Mouse (Mus musculus) right cerebral cortex, adult 18-20 months (tissue): ENCODE measurements around the gene Crip2.

Source experiments
- DNase-seq: peaks from one replicate; pipeline ENCODE4 v3.0.0; 2022; ENCODE audit warnings: mixed read lengths

The Crip2 gene

DNA sequence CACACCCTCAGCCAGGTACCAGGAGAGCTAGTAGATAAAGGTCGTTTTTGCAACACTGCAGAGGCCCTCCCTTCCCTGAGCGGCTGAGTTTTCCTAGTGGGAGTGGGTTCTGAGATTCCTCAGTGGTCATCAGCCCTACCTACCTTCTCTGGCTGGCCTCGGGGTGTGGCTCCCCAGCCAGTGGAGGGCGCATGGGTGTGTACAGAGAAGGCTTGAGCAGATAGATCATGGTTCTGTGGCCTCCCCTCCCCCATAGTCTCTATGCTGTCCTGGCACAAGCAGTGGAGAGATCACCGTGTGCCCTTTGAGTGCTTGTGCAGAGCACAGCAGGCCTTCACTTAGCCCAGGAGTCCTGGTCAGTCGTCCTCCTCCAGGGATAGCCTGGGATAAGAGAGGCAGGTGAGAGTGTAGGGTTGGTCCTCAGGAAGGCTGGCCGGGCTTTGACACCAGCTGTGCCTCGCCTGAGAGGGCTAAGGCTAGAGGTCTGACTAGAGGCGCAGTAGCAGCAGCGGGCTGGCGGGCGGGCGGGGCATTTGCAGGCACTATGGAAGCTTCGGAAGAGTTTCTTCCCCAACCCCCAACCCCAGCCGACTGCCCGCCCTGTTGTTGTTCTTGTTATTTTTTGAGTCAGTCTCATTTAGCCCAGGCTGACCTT, 8.5 kb downstream of the Crip2 start:
- no peak for DNase-seq

DNA sequence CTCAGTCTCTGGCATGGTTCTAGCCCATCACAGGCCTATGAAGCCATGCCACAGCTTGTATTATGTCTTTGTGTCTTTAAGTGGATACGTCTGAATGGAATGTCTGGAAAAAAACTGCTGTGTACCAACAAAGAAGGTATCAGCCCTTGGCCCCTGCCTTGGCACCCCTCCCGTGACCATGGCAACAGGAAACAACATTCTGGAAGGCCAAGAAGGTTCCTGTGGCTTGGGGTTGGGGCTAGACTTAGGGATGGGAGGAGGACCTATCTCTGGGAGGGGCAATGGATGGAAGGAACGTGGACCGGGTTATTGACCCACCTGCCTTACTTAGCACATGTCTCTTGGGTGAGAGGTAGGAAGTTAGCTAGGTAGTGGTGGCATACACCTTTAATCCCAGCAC, 9.3 kb downstream of the Crip2 start:
- DNase-seq: no peak

DNA sequence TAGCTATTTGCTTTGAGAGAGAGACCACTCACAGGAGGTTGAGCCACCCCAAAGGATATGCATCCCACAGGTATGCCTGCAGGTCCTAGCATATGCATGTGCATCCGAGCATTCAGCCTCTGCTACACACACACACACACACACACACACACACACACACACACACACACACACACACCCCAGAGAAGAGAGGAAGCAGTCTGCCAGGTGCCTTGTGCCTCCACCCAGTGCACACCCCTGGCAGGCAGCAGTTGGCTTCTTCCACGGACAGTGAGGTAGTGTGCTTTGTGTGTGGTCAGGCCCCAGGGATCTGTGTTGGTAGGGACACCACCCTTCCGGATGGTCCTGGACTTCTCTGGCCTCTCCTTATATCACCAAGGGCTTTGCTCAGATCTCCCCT, 9.9 kb downstream of the Crip2 start:
- DNase-seq: no peak

DNA sequence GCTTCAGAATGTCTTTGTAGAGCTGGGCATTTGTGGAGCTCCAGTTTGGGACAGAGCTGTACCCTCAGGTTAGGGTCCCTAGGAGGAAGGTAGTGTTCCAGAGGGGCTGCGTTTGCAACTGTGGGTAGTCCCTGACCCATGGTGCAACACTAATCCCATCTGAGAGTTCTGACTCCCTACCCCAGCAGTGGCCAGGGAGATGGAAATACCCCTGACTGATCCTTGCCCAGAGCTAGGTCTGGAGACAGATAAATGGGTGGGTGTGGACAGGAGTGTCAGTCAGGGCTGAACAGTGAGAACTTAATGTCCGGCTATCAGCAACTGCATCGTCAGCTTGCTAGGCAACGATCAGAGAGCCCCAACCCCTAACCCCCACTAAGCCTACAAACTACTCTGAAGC, 10.6 kb downstream of the Crip2 start:
- no peak for DNase-seq

DNA sequence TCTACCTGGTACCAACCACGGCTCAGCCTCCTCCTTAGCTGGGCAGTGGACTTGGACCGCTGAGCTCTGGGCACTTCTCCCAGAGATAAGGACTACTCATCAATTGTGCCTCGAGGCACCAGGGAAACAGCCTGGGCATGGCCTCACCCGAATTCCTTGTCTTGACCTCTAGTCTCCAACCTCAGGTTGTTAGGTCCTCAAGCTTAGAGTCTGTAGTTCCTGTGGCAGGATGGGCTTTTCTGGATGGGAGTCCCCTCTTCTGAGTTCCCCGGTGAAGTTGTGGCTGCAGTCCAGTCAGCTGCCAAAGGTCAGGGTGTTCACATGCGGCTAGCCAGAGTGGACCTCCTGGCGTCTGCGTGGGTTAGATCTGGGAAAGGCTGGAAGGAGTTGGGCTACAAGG, 11.0 kb downstream of the Crip2 start:
- no peak for DNase-seq

DNA sequence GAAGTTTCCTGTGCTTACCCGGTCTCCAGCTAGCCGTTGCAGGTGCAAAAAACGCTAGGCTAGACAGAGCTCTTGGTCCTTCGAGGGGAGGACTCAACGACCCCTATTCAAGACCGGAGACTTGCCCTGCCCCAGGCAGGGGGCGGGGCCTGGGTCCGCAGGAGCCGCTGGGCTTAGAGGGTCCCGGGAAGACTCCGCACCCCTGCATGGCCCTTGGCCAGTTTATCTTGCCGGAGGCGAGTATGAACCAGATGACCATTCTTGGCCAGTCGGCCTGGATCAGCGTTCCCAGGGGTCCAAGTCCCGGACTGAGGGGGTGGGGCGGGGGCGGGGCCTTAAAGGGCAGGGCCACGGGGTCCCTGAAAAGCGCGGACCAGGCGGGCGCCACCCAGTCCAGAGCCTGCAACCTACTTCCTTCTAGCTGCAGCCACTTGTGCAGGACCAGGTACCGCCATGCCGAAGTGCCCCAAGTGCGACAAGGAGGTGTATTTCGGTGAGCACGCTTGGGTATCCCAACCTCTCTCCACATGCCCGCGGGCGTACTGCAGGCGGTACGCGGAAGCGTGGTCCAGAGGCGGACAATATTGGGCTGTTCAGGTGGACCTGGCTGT, 11.7 kb downstream of the Crip2 start:
- DNase-seq: no peak

DNA sequence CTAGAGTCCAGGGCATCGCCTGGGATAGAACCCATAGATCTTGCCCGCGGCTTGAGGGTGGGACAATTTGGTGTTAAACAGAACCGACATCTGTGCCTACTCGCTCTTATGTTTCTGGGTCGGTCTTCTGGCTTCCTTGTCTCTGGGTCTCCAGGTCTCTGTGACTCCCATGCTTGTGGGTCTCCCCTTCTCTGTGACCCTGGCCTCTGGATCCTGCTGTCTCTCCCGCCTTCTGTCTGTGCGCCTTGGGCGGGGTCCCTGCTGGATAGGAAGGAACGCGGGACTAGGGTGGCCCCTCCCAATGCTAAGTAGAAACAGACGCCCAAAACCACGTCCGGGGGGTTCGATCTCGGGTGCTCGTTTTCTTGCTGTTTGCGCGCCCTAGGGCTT, 12.2 kb downstream of the Crip2 start:
- DNase-seq: no peak

DNA sequence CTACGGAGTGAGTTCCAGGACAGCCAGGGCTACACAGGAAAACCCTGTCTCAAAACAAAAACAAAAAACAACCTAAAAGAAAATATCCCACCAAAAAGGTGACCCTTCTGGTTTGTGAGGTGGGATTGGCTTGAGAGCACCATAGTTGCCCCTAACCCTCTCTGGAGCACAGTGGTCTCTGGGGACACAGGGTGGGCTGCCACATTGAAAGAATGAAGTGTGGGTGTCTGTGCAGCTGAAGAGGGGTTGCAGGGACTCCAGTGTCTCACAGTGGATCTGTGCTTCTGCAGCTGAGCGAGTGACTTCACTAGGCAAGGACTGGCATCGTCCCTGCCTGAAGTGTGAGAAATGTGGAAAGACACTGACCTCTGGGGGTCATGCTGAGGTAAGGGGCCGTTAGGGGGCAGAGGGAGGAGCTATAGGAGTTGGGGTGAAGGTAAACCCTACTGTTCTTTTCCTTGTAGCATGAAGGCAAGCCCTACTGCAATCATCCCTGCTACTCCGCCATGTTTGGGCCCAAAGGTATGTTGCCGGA, 13.0 kb downstream of the Crip2 start:
- DNase-seq: no peak

DNA sequence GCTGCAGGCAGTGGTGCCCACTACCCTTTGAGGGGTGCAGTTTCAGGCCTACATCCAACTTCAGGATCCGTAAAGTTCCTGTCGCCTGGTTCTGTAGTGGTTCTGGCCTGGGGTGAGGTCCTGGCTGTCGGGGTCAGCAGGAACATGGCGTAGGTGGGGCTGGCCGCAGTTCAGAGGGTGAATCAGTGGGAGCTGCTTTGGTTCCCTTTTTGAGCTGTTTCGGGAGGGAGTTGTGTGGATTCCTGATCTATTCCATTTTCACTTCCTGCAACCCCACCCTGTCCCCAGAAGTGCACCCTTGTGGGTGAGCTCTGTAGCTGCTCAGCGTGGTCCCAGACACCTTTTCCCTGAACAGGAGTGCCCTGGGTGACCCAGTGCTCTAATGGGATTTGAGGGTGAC, 13.9 kb downstream of the Crip2 start:
- no peak for DNase-seq

DNA sequence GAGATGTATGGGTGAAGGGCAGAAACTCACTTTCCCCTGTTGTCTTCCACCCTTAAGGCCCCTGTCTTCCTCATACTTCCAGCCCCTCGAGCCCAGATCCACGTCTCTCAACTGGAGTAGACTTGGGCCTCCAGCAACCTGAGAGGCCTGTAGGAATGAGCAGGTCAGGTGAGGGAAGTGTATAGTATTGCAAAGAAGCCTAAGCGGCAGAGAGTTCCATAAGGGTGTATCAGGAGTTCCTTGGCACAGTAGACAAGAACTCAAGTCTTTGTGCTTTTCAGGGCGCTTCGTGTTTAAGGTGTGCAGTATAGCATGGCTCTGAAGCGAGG, 14.7 kb downstream of the Crip2 start:
- no peak for DNase-seq

DNA sequence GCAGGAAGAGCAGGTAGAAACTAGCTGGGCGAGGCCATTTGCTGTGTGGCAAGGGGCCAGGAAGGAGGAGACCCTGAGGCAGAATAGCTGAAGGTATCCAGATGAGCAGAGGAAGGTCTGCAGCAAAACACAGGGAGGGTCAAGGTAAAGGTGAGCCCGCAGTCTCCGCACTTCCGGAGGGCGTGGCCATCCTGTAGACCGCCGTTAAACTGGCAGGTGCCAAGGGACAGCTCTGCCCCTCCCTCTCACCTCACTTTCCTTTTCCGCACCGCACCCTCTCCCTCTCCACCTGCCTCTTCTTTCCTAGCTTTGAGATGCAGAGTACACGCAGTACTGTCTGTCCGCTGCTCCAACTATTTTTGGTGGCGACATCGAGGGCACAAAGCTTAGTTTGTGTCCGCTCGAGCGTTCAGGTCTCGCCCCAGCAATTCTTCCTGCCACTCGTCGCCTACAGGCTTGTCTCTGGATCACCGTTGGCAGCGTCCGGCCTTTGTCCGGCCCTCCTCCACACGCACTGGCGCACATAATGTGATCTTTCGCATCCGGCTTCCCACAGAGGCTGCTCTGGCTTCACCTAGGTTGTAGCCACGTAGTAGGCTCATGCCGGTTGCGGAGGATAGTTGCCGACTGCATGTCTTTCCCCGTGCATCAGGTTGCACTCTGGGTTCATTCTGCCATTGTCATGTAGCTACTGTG, 15.2 kb downstream of the Crip2 start:
- DNase-seq: peak; percentile 18

DNA sequence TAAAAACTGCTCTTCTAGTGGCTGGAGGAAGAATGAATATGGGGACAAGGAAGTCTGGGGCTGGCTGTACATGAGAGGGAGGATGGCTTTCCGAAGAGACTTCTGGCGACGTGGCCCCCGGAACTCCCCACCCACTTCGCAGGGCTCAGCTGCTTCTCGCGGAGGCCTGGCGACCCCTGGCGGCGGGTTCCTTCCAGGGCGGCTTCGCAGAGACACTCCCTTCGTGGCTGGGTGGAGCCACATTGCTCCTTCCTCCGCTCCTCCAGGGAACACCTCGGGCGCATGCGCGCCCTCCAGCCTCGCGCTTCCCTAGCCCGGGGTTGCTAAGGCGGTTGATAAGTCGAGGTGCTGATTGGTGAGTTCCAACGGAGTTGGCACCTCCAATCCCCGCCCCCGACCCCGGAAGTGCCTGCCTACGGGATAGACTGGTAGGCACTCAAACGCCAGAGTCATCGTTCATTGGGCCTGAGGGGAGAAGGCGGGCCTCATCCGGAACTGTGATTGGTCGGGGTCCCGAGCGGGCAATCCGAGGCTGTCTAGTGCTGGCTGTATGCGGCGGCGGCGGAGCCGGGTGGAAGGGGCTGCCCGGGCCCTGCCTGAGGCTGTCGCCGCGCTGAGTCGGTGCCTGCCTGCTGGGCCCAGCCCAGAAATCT, 16.0 kb downstream of the Crip2 start, which contains the start of gene Tedc1:
TSS of gene Tedc1 (plus strand) at position 535 of the 653 bp plus-strand sequence.
- peak; percentile 99 for DNase-seq

DNA sequence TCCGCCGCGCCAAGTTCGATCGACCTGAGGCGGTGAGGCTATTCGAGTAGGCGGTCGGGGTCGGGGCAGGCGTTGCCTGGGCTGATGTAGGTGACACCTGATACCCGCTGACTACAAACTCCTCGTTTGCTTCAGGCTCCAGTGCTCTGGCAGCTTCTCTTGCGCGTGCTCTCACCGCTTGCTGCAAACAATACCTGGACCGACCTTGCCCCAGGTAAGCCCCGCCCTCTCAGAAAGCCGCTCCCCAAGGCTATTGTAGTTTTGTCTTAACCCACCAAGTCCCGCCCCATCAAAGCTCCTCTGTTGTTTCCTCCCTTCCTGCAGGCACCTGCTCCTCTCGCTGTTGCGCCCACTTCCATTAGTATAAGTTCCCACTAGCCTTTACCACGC, 16.5 kb downstream of the Crip2 start:
- no peak for DNase-seq

DNA sequence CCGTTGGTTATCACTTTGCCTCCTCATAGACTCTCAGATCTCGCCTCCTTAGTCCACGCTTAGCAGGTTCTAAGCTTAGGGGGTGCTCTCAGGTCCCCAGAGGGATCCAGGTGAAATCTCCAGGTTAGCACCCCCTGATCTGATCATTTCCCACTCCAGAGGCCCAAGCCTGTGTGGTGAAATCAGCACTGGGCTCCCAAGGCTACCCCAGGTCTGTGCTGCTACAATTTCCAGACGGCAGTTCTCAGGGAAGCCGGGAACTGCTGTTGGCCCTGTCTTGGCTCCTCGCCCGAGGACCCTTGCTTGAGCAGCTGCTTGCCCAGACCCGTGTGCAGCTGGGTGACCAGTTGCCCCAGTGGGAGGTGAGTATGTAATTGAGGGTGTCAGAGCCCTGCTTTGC, 17.0 kb downstream of the Crip2 start:
- DNase-seq: no peak

DNA sequence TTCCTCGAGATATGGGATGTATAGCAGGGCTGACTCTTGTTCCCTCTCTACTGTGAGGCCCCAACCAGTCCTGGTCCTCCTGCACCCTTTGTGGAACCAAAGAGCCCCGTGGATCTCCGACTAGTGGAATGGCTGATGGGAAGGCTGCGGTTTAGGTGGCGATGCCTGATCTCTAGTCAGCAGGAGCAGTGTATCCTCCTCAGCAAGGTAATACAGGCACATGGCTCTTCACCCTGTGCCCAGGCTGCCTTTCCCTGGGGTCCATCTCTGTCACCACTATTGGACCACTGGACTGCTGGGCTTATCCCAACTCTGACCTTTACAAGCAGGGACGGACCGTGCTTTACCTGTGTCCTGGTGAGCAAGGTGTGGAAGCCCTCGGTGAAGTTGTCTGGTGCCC, 17.5 kb downstream of the Crip2 start:
- no peak for DNase-seq

DNA sequence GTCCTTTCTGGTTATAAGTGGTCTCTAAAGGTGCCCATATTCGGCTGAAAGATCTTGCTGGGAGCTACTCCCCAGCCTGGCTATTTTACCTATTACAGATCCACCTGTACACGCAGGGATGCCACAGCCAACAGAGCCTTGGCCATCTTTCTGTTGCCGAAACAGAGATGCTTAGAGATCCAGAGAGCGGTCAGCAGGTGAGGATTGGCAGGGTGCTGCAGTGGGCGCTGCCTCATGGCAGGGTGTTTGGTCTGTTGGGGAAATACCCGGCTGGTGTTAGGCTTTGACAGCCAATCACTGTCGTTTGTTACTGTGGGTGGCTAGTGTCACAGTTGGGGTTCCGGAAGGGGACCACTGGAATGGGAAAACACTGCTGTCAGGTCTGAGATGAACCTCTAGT, 17.9 kb downstream of the Crip2 start:
- DNase-seq: no peak

DNA sequence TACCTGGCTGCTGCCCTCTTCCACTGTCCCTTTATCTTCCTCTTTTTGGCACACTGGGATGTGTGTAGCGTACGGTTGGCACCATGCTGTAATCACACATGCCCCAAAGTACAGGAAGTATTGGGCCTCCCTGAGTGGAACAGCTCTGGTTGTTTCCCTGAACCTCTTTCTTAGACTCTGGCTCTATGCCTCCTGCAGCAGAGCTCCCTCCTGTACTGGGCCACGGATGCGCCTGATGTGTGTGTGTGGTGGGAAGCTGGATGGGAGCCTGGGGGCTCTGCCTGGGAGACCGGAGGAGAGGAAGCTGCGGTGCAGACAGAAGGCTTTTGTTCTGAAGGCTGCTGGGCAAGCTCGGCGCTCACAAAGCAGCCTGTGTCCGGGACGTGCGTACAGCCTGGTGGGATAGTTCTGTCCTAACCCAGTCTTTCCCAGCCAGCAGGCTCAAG, 23.5 kb downstream of the Crip2 start:
- DNase-seq: no peak

DNA sequence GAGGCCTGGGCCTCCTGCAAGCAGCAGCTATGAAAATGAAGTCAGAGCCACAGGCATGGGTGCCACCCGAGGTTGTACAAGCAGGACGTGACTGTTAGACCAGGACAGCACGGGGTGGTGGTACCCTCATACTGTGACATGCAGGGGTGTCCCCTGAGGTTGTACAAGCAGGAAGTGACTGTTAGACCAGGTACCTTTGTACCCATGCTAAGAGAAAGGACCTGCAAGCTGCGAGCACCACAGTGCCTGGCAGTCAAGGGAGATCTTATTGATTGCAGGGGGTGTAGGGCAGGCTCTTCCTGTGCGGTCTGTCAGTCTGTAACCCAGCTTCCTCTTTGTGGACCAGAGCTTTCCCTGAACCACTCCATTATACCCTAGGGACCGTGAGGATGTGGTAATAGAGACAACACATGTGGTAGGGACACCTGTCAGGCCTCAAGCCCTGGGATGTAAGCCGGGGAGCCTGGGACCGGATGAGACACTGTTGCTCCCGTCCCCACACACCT, 28.0 kb downstream of the Crip2 start:
- DNase-seq: no peak

DNA sequence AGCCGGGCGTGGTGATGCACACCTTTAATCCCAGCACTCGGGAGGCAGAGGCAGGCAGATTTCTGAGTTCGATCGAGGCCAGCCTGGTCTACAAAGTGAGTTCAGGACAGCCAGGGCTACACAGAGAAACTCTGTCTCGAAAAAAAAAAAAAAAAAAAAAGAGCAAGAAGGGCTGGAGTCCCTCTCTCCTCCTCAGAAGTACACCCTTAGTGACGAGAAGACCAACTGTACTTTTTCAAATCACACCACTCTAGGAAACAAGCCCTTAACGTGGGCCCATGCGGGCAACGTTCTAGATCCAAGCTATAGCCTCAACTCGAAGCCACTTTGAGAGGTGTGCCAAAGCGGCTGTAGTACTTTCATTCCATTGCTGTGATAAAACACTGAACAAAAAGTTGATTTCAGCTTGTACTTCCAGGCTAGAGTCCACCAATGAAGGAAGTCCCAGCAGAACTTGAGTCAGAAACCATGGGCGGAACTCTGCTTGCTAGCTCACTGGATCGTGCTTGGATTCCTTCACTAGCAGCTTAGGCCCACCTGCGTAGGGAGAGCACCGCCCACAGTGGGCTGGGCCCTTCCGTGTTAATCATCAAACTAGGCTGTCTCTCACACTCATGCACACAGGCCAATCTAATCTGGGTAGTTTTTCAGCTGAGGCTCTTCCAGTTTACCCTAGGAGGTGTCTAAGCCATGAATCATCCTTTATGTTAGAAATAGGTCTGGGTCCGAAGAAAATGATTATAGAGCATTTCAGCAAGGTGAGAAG, 37.1 kb downstream of the Crip2 start:
- no peak for DNase-seq

DNA sequence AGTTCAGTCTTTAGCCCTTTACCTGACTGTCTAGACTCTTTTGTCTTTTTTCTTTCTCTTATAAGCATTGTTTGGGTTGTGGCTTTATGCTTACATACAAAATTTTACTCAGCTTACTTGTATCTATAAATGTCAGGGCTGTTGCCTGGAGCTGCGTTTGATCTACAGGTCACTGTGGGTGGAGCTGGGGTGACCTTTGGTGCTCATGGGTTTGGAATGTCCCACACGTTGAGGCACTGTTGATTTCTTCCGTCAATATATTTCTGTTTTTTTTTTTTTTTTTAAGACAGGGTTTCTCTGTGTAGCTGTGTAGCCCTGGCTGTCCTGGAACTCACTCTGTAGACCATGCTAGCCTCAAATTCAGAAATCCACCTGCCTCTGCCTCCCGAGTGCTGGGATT, 41.0 kb downstream of the Crip2 start:
- DNase-seq: no peak

DNA sequence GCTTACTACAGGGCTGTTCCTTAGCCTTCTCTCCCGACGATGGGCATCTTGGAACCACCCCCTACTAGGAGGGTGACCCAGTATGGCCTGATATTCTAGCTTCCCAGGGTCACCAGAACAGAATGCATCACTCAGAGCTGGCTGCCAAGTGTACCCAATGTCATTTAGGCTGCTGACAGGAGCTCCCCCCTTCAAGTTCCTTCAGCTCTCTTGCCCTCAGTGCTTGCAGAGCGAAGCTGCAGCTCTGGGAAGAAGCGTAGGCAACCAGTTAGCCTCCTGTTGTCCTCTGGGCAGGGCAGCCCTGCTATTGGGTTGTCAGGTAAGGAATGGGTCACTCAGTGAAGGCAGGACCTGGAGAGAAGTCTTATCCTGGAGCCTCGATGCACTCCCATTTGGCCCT, 44.9 kb downstream of the Crip2 start:
- DNase-seq: no peak

DNA sequence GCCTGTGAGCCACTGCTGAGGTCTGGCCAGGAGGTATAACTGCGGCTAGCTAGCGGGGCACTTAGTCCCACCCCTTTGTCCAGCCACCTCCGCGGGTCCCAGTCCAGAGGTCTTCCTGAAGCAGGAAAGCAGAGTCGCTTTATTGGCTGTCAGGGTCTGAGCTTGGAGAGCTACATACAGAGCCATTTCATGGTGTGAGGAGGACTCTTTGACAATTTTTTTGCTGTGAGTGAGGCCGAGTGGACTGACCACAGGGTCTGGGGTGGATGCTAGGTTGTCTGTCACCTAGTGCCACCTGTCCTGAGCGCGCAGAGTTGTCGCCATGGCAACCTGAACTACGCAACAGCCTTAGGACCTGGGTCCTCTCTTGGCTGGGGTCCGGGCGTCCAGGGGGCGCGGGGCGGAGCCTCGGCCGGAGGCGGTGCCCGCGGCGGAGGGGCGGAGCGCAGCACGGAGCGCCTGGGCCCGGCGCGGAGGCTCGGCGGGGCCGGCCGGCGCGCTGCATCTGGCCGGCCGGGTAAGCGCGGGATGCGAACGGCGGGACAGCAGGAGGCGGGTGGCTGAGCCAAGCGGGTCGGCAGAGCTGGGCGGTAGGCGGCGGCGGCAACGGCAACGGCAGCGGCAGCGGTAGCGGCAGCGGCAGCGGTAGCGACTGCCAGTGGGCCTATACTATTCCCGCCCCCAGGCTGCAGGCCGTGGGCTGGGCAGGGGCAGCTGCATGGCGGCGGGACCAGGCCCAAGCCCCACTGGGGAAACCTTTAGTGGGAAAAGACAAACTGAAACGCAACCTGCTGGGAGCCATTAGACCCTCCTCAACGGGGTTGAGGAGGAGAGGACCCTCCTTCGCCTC, 45.6 kb downstream of the Crip2 start, which contains the start of gene Tmem121:
TSS of gene Tmem121 (plus strand) at position 489 of the 850 bp plus-strand sequence.
- no peak for DNase-seq
